ENCODE assay signal across 11 mouse cellular contexts in genomic region chr7:46587466-46587865, GRCm38 (mm10). TPM values are rescaled to one million over a fixed set of nuclear protein-coding genes. Genes with fewer than 3 reads are reported as not detected.
DNase-seq lines count a peak whose midpoint lies in the region; ATAC-seq lines count a peak whose summit lies in the region.
"Had no signal": no experiment of that assay in that cellular context is flagged by ENCODE, and none has a peak within 500 bp of the region (broad histone marks: within the 10 kb centered on the region; RNA-seq: fewer than 3 reads in every experiment).

No protein-coding gene starts in this region.

- peaks cover 18% of the 10 kb centered on the region for H3K4me1 ChIP-seq in heart, embryonic 12.5 days (replicated peaks)
- peaks cover 2% of the 10 kb centered on the region; the same call in 1 of the 2 replicates for H3K4me1 ChIP-seq in midbrain, embryonic 11.5 days (ENCODE audit: control insufficient read depth, insufficient read depth, low read length)
- H3K4me1 ChIP-seq: lung, embryonic 15.5 days; neural tube, embryonic 13.5 days had no signal

- peak; percentile 51 for DNase-seq in heart, adult 18-20 months
- no peak for DNase-seq in heart, postnatal 14 days
- DNase-seq in brain, adult 2 months (ENCODE audit: low read depth, low spot score), result peak; percentile 86
- peak; percentile 83 for DNase-seq in midbrain, embryonic 11.5 days (ENCODE audit: low spot score, missing footprints)
- DNase-seq in testis, postnatal 10 days (ENCODE audit: low spot score), result no peak
- no peak for DNase-seq in lung, adult 18-20 months
- DNase-seq in cerebellum, adult 8-10 months, result no peak

- no peak overlapping the region for H3K9ac ChIP-seq in heart, embryonic 12.5 days
- no peak overlapping the region for H3K9ac ChIP-seq in midbrain, embryonic 11.5 days (ENCODE audit: low read length)
- H3K9ac ChIP-seq: hindbrain, embryonic 12.5 days; lung, embryonic 15.5 days; neural tube, embryonic 13.5 days had no signal

- H3K4me3 ChIP-seq in heart, embryonic 12.5 days, result no peak overlapping the region
- H3K4me3 ChIP-seq in midbrain, embryonic 11.5 days (ENCODE audit: low read depth, low read length), result no peak overlapping the region
- H3K4me3 ChIP-seq: hindbrain, embryonic 12.5 days; lung, embryonic 15.5 days; neural tube, embryonic 13.5 days had no signal

- H3K27ac ChIP-seq in heart, embryonic 12.5 days (ENCODE audit: poor library complexity, severe bottlenecking), result peak overlapping the region; percentile 68
- no peak overlapping the region for H3K27ac ChIP-seq in midbrain, embryonic 11.5 days (ENCODE audit: low read depth, low read length)
- H3K27ac ChIP-seq: hindbrain, embryonic 12.5 days; lung, embryonic 15.5 days; neural tube, embryonic 13.5 days had no signal

- intact Hi-C loops in heart, postnatal 14 days (cut with DNase I), result no loop called here

- peak overlapping the region; percentile 44 for H3K4me2 ChIP-seq in heart, embryonic 12.5 days
- no peak overlapping the region for H3K4me2 ChIP-seq in midbrain, embryonic 11.5 days
- H3K4me2 ChIP-seq: hindbrain, embryonic 12.5 days; lung, embryonic 15.5 days; neural tube, embryonic 13.5 days had no signal

- H3K27me3 ChIP-seq in heart, embryonic 12.5 days (replicated peaks), result no peaks in the 10 kb centered on the region
- H3K27me3 ChIP-seq in midbrain, embryonic 11.5 days (ENCODE audit: control insufficient read depth, insufficient read depth, low read length), result no peaks in the 10 kb centered on the region
- H3K27me3 ChIP-seq: hindbrain, embryonic 12.5 days; lung, embryonic 15.5 days; neural tube, embryonic 13.5 days had no signal

- WGBS in heart, embryonic 12.5 days, result 31% methylated on average over 17 of the region's 17 CpGs
- 73% methylated on average over 17 of the region's 17 CpGs for WGBS in midbrain, embryonic 11.5 days

- no peaks in the 10 kb centered on the region for H3K36me3 ChIP-seq in heart, embryonic 12.5 days
- H3K36me3 ChIP-seq in midbrain, embryonic 11.5 days (ENCODE audit: control insufficient read depth, insufficient read depth, low read length), result no peaks in the 10 kb centered on the region
- H3K36me3 ChIP-seq: lung, embryonic 15.5 days had no signal

- ATAC-seq in heart, embryonic 12.5 days (ENCODE audit: insufficient number of reproducible peaks, low FRiP score), result no peak
- no peak for ATAC-seq in midbrain, embryonic 11.5 days (ENCODE audit: low FRiP score)

- no peaks in the 10 kb centered on the region for H3K9me3 ChIP-seq in heart, embryonic 12.5 days (replicated peaks)
- H3K9me3 ChIP-seq in midbrain, embryonic 11.5 days (ENCODE audit: control insufficient read depth, low read length), result no peaks in the 10 kb centered on the region
- H3K9me3 ChIP-seq: hindbrain, embryonic 12.5 days; lung, embryonic 15.5 days; neural tube, embryonic 13.5 days had no signal

RNA-seq across cellular contexts. Expression of gene Sergef, which starts 52.1 kb away (rescaled TPM):
- total RNA-seq in heart, adult 18-20 months (2021), result 1 to 10 TPM; 3.8 to 5.9 TPM
- 1 to 10 TPM; 3.7 to 4.1 TPM for total RNA-seq in heart, postnatal 14 days (2021)
- 9.8 and 11.3 TPM in 2 replicates for polyA plus RNA-seq in heart, embryonic 12.5 days (2016; fragmentation: Nextera tagmentation; extraction: Ambion mirVana)
- 14.3 and 15.7 TPM in 2 replicates for polyA plus RNA-seq in midbrain, embryonic 11.5 days (2014; fragmentation: Nextera tagmentation; extraction: Ambion mirVana)

Comparison
In these comparisons a context has a peak if more than half of its experiments do, and no peak if none do; other contexts are left out.
1. DNase-seq: peak in heart, adult 18-20 months (2 of 2), brain, adult 2 months (single experiment) and midbrain, embryonic 11.5 days (single experiment); none in heart, postnatal 14 days (0 of 2), testis, postnatal 10 days (single experiment), lung, adult 18-20 months (0 of 2) and cerebellum, adult 8-10 months (single experiment).